Mouse (Mus musculus): ENCODE results near the gene Gm5849. TPM values are rescaled to one million over a fixed set of nuclear protein-coding genes. Genes with fewer than 3 reads are reported as not detected.

Gene Gm5849
- not detected for polyA plus RNA-seq (2017; shearing (Covaris generic))

GRCm38 (mm10) chr3:90777776-90778175 is at the start of gene Gm5849:
Gm5849 (minus strand) TSS chr3:90777876.

GRCm38 (mm10) chr3:90726606-90727005 is 51.1 kb downstream of the Gm5849 start, which contains the start of gene Pglyrp4:
Pglyrp4 (plus strand) TSS chr3:90726906.

Other genes starting within 250 kb of the Gm5849 start
- 0.32 TPM for gene S100a16, start 240.6 kb downstream of the Gm5849 start, polyA plus RNA-seq (2017; shearing (Covaris generic))
- 1.6 TPM for gene S100a3, start 217.3 kb downstream of the Gm5849 start, polyA plus RNA-seq (2017; shearing (Covaris generic))
- gene S100a2, start 187.6 kb downstream of the Gm5849 start, polyA plus RNA-seq (2017; shearing (Covaris generic)), result 1.7 TPM
- not detected for gene Gm42674, start 176.0 kb downstream of the Gm5849 start, polyA plus RNA-seq (2017; shearing (Covaris generic))
- gene S100a4, start 174.1 kb downstream of the Gm5849 start, polyA plus RNA-seq (2017; shearing (Covaris generic)), result 415 TPM
- gene S100a5, start 169.4 kb downstream of the Gm5849 start, polyA plus RNA-seq (2017; shearing (Covaris generic)), result not detected
- gene S100a6, start 165.0 kb downstream of the Gm5849 start, polyA plus RNA-seq (2017; shearing (Covaris generic)), result 481 TPM
- gene S100a7a, start 123.9 kb downstream of the Gm5849 start, polyA plus RNA-seq (2017; shearing (Covaris generic)), result 0.28 TPM
- gene S100a8, start 108.9 kb downstream of the Gm5849 start, polyA plus RNA-seq (2017; shearing (Covaris generic)), result not detected
- gene S100a9, start 82.2 kb downstream of the Gm5849 start, polyA plus RNA-seq (2017; shearing (Covaris generic)), result 0.57 TPM
- not detected for gene Pglyrp4, start 51.0 kb downstream of the Gm5849 start, polyA plus RNA-seq (2017; shearing (Covaris generic))